Mouse (Mus musculus) stomach, embryonic 16.5 days (tissue): ENCODE results near the gene Naa20. TPM values are rescaled to one million over a fixed set of nuclear protein-coding genes. Genes with fewer than 3 reads are reported as not detected.

Experiments
- ATAC-seq: fragments of 200-750 bp; cut with Nextera tagmentation; 2 replicates; pipeline ENCODE4 v1.8.0; 2017; ENCODE audit warnings: moderate number of reproducible peaks, moderate TSS enrichment; ENCODE audit not compliant: insufficient read depth, low FRiP score
- H3K27ac ChIP-seq: fragments of 300-500 bp; sonication (generic); 2 replicates; pipeline ENCODE4 v1.5.1; 2014; ENCODE audit warnings: low read length
- H3K27me3 ChIP-seq: fragments of 300-500 bp; sonication (generic); 2 replicates; pipeline ENCODE4 v1.6.1; 2014; ENCODE audit warnings: low read length, control low read depth, mixed read lengths; ENCODE audit not compliant: control insufficient read depth, insufficient read depth
- H3K36me3 ChIP-seq: fragments of 300-500 bp; sonication (generic); 2 replicates; pipeline ENCODE4 v1.6.1; 2014; ENCODE audit warnings: low read length; ENCODE audit not compliant: control insufficient read depth, insufficient read depth
- H3K4me1 ChIP-seq: fragments of 300-500 bp; sonication (generic); 2 replicates; pipeline ENCODE4 v1.6.1; 2014; ENCODE audit warnings: low read length, control low read depth, mixed read lengths; ENCODE audit not compliant: control insufficient read depth, insufficient read depth
- H3K4me2 ChIP-seq: fragments of 300-500 bp; sonication (generic); 2 replicates; pipeline ENCODE4 v1.6.1; 2014; ENCODE audit warnings: low read depth, low read length, mixed read lengths
- H3K4me3 ChIP-seq: fragments of 300-500 bp; sonication (generic); replicated peaks from 2 replicates; pipeline ENCODE4 v1.5.1; 2014; ENCODE audit warnings: mild to moderate bottlenecking, low read length
- H3K9ac ChIP-seq: fragments of 300-500 bp; sonication (generic); 2 replicates; pipeline ENCODE4 v1.6.1; 2014; ENCODE audit warnings: low read length
- H3K9me3 ChIP-seq: fragments of 300-500 bp; sonication (generic); replicated peaks from 2 replicates; pipeline ENCODE4 v1.6.1; 2016; ENCODE audit warnings: low read length, control low read depth; ENCODE audit not compliant: control insufficient read depth
- WGBS: fragments of 180-500 bp; shearing (Covaris S2); extraction: QIAGEN DNeasy Blood & Tissue Kit; methylation state at CpG from one replicate; pipeline ENCODE4 v1.1.7; 2014; 5-methylcytosine and 5-hydroxymethylcytosine counted together
- microRNA-seq: library from miRNA; unstranded; fragments of <30 nt; microRNA quantifications from one replicate; pipeline ENCODE4, GENCODE M21; 2016
- polyA plus RNA-seq: library from polyadenylated mRNA; unstranded; fragments of >200 nt; fragmentation: Nextera tagmentation; extraction: Ambion mirVana; gene quantifications from 2 replicates; pipeline ENCODE4 v1.2.1, GENCODE M21; 2015

The Naa20 gene
- polyA plus RNA-seq, 1 experiment from 2014 or later, result 144 TPM

GRCm38 (mm10) chr2:145957450-145957849 is 55.6 kb downstream of the Naa20 start:
- WGBS, result 17% methylated on average over 4 of the region's 4 CpGs
- H3K9me3 ChIP-seq, result no peaks in the 10 kb centered on the region
- H3K27ac ChIP-seq, result no peak overlapping the region
- no peak for ATAC-seq
- H3K4me3 ChIP-seq, result no peak overlapping the region
- H3K9ac ChIP-seq, result no peak overlapping the region
- H3K4me1 ChIP-seq, result no peaks in the 10 kb centered on the region
- H3K36me3 ChIP-seq, result no peaks in the 10 kb centered on the region
- H3K4me2 ChIP-seq, result no peak overlapping the region
- H3K27me3 ChIP-seq, result no peaks in the 10 kb centered on the region

GRCm38 (mm10) chr2:145958097-145958496 is 56.2 kb downstream of the Naa20 start:
- Histone ChIP-seq H3K9ac (no peak overlapping the region), H3K4me1 (no peaks in the 10 kb centered on the region), H3K36me3 (no peaks in the 10 kb centered on the region), H3K4me2 (no peak overlapping the region), H3K4me3 (no peak overlapping the region), H3K27ac (no peak overlapping the region), H3K27me3 (no peaks in the 10 kb centered on the region), H3K9me3 (no peaks in the 10 kb centered on the region)
- 81% methylated on average over 6 of the region's 6 CpGs for WGBS
- no peak for ATAC-seq

GRCm38 (mm10) chr2:145958551-145958950 is 56.7 kb downstream of the Naa20 start:
- no peak overlapping the region for H3K4me3 ChIP-seq
- H3K36me3 ChIP-seq, result no peaks in the 10 kb centered on the region
- H3K27me3 ChIP-seq, result no peaks in the 10 kb centered on the region
- no peak for ATAC-seq
- no peak overlapping the region for H3K4me2 ChIP-seq
- no peaks in the 10 kb centered on the region for H3K4me1 ChIP-seq
- WGBS, result 78% methylated on average over 7 of the region's 7 CpGs
- H3K27ac ChIP-seq, result no peak overlapping the region
- no peaks in the 10 kb centered on the region for H3K9me3 ChIP-seq
- no peak overlapping the region for H3K9ac ChIP-seq

GRCm38 (mm10) chr2:145961861-145962260 is 60.0 kb downstream of the Naa20 start:
- no peaks in the 10 kb centered on the region for H3K27me3 ChIP-seq
- H3K9me3 ChIP-seq, result no peaks in the 10 kb centered on the region
- WGBS, result 84% methylated on average over 5 of the region's 5 CpGs
- no peak for ATAC-seq
- H3K36me3 ChIP-seq, result no peaks in the 10 kb centered on the region
- H3K4me1 ChIP-seq, result no peaks in the 10 kb centered on the region
- no peak overlapping the region for H3K27ac ChIP-seq
- no peak overlapping the region for H3K4me3 ChIP-seq
- no peak overlapping the region for H3K9ac ChIP-seq
- H3K4me2 ChIP-seq, result no peak overlapping the region

Small RNA genes lying within 50 kb of the gene (microRNA-seq; reads per million reads assigned to microRNA genes)
- gene Gm25026, result not detected

Other genes starting within 250 kb of the Naa20 start
- 37.3 and 47.2 TPM in 2 replicates for gene Rin2, start 226.9 kb upstream of the Naa20 start, polyA plus RNA-seq
- gene Cfap61, start 32.7 kb downstream of the Naa20 start, polyA plus RNA-seq, result 0.12 and 0.13 TPM in 2 replicates
- 21.7 and 24.8 TPM in 2 replicates for gene Crnkl1, start 32.9 kb downstream of the Naa20 start, polyA plus RNA-seq